Mouse (Mus musculus) lung, adult 2 months (tissue): ENCODE results near the gene Plpp4.

Source experiments
- CTCF ChIP-seq: fragments of 200-500 bp; IDR thresholded peaks from 2 replicates; pipeline ENCODE4 v1.5.1; 2011; ENCODE audit warnings: mild to moderate bottlenecking, low read length, control low read depth; ENCODE audit not compliant: insufficient read depth
- POLR2A ChIP-seq: fragments of 200-500 bp; IDR thresholded peaks from 2 replicates; pipeline ENCODE4 v1.6.1; 2011; ENCODE audit warnings: low read depth, mild to moderate bottlenecking, control low read depth, low read length, borderline replicate concordance; ENCODE audit errors: extremely low read depth

- TF ChIP-seq CTCF: no peak
- TF ChIP-seq POLR2A: no peak
Observed at GRCm38 (mm10) chr7:129258331-129258730, 1.5 kb downstream of the Plpp4 start.
